Mouse (Mus musculus): ENCODE results near the gene Tpgs1. TPM values are rescaled to one million over a fixed set of nuclear protein-coding genes. Genes with fewer than 3 reads are reported as not detected.

Tpgs1 gene
- 142 and 148 TPM in 2 replicates for polyA plus RNA-seq (2015; fragmentation: Nextera tagmentation; extraction: Ambion mirVana)

DNA sequence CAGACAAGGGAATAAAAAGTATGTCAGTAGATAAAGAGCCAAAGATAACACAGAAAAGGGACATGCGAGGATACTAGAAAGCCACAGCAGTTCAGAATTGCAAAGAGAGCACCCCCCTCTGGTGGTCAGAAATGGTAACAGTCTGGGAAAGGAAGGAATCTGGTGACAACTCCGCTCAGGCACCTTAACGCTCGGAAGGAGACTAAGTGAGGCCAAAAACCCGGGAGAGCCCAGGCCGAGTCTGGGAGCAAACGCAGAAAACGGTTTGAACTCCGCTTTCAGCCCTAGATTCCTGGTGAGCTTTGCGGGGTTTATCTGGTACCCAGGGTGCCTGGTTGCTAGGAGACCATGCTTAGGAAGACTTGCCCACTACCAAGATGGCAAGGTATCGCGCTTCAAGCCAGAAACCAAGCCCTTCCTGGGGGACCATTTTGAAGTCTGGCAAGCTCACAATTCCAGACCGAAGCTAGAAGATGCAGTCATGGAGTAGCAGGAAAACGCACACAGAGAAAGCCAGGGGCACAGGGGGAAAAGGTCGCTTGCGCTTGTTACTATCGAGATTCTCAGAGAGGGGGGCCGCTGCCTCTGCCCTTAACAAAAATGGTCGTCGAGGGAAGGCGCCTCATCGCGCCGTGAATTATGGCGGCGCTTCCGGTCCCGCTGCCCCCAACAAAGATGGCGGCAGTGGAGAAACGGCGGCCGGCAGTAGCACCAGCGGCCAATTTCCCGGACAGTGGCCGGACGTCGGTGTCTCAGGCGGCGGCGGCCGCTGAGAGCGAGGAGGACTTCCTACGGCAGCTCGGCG, at the start of gene Tpgs1:
Tpgs1 (plus strand) TSS at position 599 of the 805 bp plus-strand sequence.

DNA sequence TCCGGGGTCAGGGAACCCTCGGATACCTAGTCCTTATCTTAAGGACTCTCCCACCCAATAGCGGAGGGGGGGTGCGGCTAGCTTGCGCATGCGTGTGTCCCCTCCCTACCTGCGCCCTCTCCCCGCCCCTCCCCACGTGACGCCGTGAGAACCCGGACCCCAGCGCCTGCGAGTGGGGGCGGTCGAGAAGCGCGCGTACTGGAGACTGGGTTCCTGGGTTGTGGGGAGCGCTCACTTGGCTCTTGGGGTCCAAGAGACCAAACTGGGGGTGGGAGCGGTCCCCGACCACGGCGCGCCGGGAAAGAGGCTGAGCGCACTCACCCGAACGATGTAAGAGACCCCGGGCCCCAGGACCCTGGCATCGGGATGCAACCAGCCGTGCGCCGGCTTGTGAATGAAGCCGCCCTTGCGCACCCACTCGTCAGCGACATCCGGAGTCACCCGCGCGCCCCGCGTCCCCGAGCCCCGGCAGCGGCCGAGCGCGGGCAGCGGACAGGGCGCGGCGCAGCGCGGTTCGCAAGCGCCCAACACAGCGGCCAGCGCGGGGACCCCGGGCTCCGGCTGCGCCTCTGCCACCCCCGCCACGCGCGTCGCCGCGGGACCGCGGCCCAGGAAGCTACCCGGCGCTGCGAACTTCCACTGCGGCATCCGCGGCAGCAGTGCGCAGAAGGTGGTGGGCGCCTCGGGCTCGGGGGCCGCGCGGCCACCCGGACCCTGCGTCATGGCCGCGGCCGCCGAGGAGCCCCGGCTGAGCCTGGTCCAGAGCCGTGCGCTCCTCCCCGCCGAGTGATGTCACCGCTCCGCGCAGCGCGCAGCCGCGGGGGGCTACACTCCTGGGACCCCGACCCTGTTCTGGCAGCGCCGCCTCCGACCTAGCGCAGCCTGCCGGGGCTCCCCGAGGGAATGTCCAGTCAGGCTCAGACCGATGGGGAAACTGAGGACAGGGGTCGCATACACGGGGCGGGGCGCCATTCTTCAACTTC, 31.8 kb upstream of the Tpgs1 start, which contains the start of gene Shc2:
Shc2 (minus strand) TSS at position 791 of the 983 bp plus-strand sequence.

DNA sequence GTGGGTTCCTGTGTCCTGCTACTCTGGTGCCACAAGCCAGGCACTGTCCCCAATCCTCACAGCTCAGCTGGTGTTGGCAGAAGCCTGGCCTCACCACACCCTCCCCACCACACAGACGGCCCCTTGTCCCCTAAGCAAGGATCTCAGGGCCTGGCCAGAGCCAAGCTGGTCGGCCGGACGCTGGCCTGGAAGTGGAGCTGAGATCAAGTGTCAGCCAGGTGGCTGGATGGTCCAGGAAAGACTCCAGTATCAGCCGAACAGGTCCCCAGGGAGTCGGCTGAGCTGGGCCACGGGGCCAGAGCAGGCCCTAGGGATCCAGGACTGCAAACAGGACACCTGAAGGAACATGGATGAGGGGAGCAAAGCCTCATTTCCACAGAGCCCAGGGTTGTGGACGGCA, 23.5 kb upstream of the Tpgs1 start, which contains the start of gene Odf3l2:
Odf3l2 (minus strand) TSS at position 28 of the 400 bp plus-strand sequence.

DNA sequence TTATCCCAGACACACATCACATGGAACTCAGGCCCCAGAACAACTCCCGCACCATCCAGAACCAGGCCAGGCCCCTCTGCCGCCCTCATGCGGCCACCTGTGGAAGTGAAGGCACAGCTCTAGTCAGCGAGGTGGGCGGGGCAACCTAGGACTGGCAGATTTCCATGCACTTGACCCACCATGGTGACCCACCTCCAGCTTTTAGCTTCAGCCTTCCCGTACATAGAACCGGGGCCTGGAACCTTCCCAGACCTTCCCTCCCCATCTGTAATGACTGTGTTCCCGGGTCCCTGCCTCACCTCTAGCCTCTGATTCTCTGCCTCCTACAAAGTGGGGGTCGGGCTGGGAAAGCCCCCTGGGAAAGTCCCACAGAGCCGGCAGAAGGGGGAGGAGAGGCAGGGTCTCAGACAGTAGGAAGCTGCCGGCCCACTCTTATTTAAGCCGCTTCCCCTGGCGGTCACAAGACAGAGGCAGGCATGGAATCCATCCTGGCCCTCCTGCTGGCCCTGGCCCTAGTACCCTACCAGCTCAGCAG, 5.0 kb upstream of the Tpgs1 start, which contains the start of gene Madcam1:
Madcam1 (plus strand) TSS at position 429 of the 535 bp plus-strand sequence.

DNA sequence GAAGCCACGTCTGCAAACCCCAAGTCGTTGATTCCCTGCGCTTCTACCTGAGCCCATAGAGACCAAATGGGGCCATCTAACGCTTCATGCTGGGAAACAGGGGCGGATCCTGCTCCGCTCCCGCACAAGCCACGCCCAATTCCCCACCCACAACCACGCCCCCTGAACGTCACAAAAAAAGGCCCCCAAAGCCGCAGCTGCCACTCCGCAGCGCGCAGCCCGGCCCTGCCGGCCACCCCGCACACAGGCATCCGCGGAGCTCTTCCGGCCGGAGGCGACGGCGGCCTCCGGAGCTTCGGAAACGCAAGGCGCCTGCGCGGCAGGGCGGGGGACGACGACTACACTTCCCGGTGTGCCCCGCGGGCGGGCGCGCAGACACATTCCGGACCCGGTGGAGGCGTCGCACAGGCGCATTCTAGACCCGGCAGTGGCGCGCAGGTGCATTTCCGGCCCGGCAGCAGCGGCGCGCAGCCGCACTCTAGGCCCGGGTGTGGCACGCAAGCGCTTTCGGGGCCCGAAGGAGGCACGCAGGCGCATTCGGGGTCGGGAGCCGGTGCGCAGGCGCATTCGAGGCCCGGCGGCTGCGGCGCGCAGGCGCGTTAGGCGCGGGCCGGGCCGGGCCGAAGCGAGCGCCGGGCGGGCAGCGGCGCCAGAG, 12.5 kb downstream of the Tpgs1 start, which contains the start of gene Cdc34:
Cdc34 (plus strand) TSS at position 605 of the 655 bp plus-strand sequence.

DNA sequence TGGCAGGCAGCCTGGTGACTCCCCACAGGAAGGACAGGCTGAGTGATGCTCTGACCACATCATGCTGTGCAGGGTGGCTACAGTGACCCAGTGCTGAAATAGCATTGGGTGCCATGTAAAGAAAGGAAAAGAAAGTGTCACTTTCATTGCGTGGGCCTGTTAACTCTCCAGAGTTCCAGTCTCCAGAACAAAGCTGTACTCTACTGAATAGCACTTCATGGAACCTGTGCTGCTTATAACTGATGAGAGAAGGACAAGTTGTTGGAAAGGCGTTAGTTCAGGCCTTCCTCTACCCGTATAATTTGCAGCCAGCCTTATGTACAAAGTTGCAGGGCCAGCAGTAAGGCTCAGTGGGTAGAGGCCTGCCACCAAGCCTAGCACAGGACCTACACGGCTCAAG, 19.6 kb downstream of the Tpgs1 start, which contains the start of gene Gzmm:
Gzmm (plus strand) TSS at position 301 of the 400 bp plus-strand sequence.

DNA sequence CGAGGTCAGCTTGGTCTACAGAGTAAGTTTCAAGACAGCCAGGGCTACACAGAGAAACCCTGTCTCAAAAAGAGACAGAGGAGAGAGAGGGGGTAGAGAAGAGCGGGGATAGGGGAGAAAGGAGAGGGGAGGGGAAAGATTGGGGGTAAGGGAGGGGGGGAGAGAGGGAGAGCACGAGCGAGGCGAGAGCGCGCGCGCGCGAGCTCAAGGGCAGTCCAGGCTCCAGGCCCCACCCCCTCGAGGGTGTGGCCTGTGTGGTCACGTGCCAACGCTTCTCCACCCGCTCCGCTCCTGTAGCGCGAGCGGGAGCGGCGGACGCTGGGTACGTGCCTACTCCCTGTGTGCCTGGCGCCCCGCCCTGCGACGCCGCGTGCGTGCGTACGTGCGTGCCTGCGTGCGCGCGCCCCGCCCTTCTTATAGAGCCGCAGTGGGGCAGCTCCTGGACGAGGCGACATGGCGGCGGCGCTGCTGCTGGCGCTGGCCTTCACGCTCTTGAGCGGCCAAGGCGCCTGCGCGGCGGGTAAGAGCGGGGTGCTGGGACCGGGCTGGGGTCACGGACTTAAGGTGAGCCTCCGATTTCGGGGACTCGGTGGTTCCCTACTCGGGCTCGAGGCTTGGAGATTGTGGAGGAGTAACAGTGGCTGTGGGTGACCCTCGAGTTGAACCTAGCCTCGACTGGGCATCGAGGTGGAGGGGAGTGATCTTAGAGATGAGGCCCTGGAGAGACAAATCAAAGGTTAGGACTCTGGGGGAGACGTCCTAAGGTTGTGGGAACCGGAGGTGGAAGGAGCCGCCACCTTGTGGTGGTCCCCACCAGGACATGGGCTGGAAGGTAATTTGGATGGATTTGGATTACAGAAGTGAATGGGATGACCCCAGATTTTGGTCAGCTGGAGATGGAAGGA, 35.1 kb downstream of the Tpgs1 start, which contains the start of gene Bsg:
Bsg (plus strand) TSS at position 427 of the 905 bp plus-strand sequence.

DNA sequence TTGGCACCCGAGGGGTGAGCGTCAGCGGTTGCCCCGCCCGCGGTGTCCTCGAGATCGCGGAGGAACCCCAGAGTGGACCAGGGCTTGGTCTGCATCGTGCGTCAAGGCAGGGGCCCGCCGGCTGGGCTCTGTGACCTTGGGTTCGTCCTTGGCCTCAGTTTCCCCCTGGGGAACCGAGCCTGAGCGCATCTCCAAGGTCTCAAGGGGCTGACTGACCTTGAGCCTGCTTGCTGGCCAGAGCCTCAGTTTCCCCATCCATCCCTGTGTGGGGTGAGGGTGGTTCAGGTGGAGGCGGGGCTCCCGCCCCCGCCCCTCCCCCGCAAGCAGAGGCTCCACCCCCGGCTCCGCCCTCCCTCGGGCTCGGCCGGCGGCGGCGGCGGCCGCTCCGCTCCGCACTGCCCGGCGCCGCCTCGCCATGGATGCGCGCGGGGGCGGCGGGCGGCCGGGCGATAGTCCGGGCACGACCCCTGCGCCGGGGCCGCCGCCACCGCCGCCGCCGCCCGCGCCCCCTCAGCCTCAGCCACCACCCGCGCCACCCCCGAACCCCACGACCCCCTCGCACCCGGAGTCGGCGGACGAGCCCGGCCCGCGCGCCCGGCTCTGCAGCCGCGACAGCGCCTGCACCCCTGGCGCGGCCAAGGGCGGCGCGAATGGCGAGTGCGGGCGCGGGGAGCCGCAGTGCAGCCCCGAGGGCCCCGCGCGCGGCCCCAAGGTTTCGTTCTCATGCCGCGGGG, 47.3 kb downstream of the Tpgs1 start, which contains the start of gene Hcn2:
Hcn2 (plus strand) TSS at position 381 of the 734 bp plus-strand sequence.

Other genes with a start within 250 kb of the Tpgs1 start
- gene Vmn2r83, start 200.6 kb upstream of the Tpgs1 start, polyA plus RNA-seq (2015; fragmentation: Nextera tagmentation; extraction: Ambion mirVana), result 0.05 TPM in 1 of 2 replicates, not detected in the other
- 21.6 and 22.1 TPM in 2 replicates for gene Plpp2, start 135.6 kb upstream of the Tpgs1 start, polyA plus RNA-seq (2015; fragmentation: Nextera tagmentation; extraction: Ambion mirVana)
- gene Mier2, start 114.2 kb upstream of the Tpgs1 start, polyA plus RNA-seq (2015; fragmentation: Nextera tagmentation; extraction: Ambion mirVana), result 40.4 and 48.8 TPM in 2 replicates
- gene Theg, start 82.0 kb upstream of the Tpgs1 start, polyA plus RNA-seq (2015; fragmentation: Nextera tagmentation; extraction: Ambion mirVana), result not detected in 2 replicates
- gene C2cd4c, start 55.3 kb upstream of the Tpgs1 start, polyA plus RNA-seq (2015; fragmentation: Nextera tagmentation; extraction: Ambion mirVana), result 1.1 TPM in 2 replicates
- 23.9 and 24.3 TPM in 2 replicates for gene Shc2, start 31.5 kb upstream of the Tpgs1 start, polyA plus RNA-seq (2015; fragmentation: Nextera tagmentation; extraction: Ambion mirVana)
- 0.24 and 0.61 TPM in 2 replicates for gene Odf3l2, start 23.6 kb upstream of the Tpgs1 start, polyA plus RNA-seq (2015; fragmentation: Nextera tagmentation; extraction: Ambion mirVana)
- 0.57 and 0.93 TPM in 2 replicates for gene Madcam1, start 4.8 kb upstream of the Tpgs1 start, polyA plus RNA-seq (2015; fragmentation: Nextera tagmentation; extraction: Ambion mirVana)
- 68.6 and 75.3 TPM in 2 replicates for gene Cdc34, start 12.8 kb downstream of the Tpgs1 start, polyA plus RNA-seq (2015; fragmentation: Nextera tagmentation; extraction: Ambion mirVana)
- gene Gzmm, start 19.7 kb downstream of the Tpgs1 start, polyA plus RNA-seq (2015; fragmentation: Nextera tagmentation; extraction: Ambion mirVana), result 0.83 and 1.1 TPM in 2 replicates
- 1,217 and 1,238 TPM in 2 replicates for gene Bsg, start 35.1 kb downstream of the Tpgs1 start, polyA plus RNA-seq (2015; fragmentation: Nextera tagmentation; extraction: Ambion mirVana)
- 10.7 and 16.5 TPM in 2 replicates for gene Hcn2, start 47.3 kb downstream of the Tpgs1 start, polyA plus RNA-seq (2015; fragmentation: Nextera tagmentation; extraction: Ambion mirVana)
- gene Polrmt, start 77.2 kb downstream of the Tpgs1 start, polyA plus RNA-seq (2015; fragmentation: Nextera tagmentation; extraction: Ambion mirVana), result 33.3 and 33.7 TPM in 2 replicates
- gene Fgf22, start 85.7 kb downstream of the Tpgs1 start, polyA plus RNA-seq (2015; fragmentation: Nextera tagmentation; extraction: Ambion mirVana), result 4.8 and 5.8 TPM in 2 replicates
- 115 and 119 TPM in 2 replicates for gene Rnf126, start 97.6 kb downstream of the Tpgs1 start, polyA plus RNA-seq (2015; fragmentation: Nextera tagmentation; extraction: Ambion mirVana)
- gene Fstl3, start 107.9 kb downstream of the Tpgs1 start, polyA plus RNA-seq (2015; fragmentation: Nextera tagmentation; extraction: Ambion mirVana), result 3.2 and 4.4 TPM in 2 replicates
- gene Prss57, start 121.6 kb downstream of the Tpgs1 start, polyA plus RNA-seq (2015; fragmentation: Nextera tagmentation; extraction: Ambion mirVana), result 0.12 TPM in 1 of 2 replicates, not detected in the other
- gene Palm, start 124.2 kb downstream of the Tpgs1 start, polyA plus RNA-seq (2015; fragmentation: Nextera tagmentation; extraction: Ambion mirVana), result 202 and 243 TPM in 2 replicates
- 0.36 and 0.45 TPM in 2 replicates for gene Misp, start 151.6 kb downstream of the Tpgs1 start, polyA plus RNA-seq (2015; fragmentation: Nextera tagmentation; extraction: Ambion mirVana)
- 41.0 and 46.2 TPM in 2 replicates for gene Ptbp1, start 185.1 kb downstream of the Tpgs1 start, polyA plus RNA-seq (2015; fragmentation: Nextera tagmentation; extraction: Ambion mirVana)
- 10.9 and 11.4 TPM in 2 replicates for gene Prtn3, start 205.1 kb downstream of the Tpgs1 start, polyA plus RNA-seq (2015; fragmentation: Nextera tagmentation; extraction: Ambion mirVana)
- gene Plppr3, start 205.3 kb downstream of the Tpgs1 start, polyA plus RNA-seq (2015; fragmentation: Nextera tagmentation; extraction: Ambion mirVana), result 253 and 298 TPM in 2 replicates
- not detected in 2 replicates for gene Elane, start 216.9 kb downstream of the Tpgs1 start, polyA plus RNA-seq (2015; fragmentation: Nextera tagmentation; extraction: Ambion mirVana)
- 0.37 TPM in 1 of 2 replicates, not detected in the other for gene Cfd, start 221.5 kb downstream of the Tpgs1 start, polyA plus RNA-seq (2015; fragmentation: Nextera tagmentation; extraction: Ambion mirVana)
- gene Med16, start 239.6 kb downstream of the Tpgs1 start, polyA plus RNA-seq (2015; fragmentation: Nextera tagmentation; extraction: Ambion mirVana), result 38.0 and 41.7 TPM in 2 replicates
- gene Gm26602, start 241.5 kb downstream of the Tpgs1 start, polyA plus RNA-seq (2015; fragmentation: Nextera tagmentation; extraction: Ambion mirVana), result 32.0 TPM in 1 of 2 replicates, not detected in the other
- 3.6 and 3.7 TPM in 2 replicates for gene Kiss1r, start 247.6 kb downstream of the Tpgs1 start, polyA plus RNA-seq (2015; fragmentation: Nextera tagmentation; extraction: Ambion mirVana)

All from neural tube, postnatal 0 days (tissue).